Mouse (Mus musculus): ENCODE data around the gene Rbl1.

The Rbl1 gene

DNA sequence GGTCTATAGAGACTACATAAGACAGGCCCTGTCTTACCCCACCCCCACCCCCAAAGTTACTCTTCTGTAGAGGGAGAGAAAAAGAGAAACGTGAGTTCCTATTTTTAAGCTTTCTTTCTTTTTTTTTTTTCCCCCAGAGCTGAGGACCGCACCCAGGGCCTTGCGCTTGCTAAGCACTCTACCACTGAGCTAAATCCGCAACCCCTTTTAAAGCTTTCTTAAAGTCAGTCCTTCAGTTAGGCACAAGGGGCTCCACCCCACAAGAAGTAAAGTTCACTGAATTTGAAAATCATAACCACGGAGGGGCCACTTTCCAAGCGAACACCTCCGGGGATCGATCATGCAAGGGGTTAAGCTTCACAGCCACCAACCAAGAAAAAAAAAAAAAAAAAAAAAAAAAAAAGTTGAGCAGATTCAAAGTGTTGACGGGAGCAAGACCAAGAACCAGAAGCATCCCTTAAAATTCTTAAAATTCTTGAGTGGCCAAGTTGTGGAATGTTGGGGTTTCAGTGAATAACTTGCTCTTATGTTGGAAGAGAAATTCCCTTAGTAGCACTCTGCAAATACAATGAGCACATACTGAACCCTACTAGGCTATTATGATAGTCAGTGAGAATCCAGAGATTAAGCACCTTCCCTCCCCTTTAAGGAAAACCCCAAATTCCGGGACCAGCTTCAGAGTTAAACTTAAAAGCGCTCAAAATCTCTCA, 70.4 kb downstream of the Rbl1 start:
- peak; percentile 58 for DNase-seq (ENCODE audit: low read depth, low spot score)

DNA sequence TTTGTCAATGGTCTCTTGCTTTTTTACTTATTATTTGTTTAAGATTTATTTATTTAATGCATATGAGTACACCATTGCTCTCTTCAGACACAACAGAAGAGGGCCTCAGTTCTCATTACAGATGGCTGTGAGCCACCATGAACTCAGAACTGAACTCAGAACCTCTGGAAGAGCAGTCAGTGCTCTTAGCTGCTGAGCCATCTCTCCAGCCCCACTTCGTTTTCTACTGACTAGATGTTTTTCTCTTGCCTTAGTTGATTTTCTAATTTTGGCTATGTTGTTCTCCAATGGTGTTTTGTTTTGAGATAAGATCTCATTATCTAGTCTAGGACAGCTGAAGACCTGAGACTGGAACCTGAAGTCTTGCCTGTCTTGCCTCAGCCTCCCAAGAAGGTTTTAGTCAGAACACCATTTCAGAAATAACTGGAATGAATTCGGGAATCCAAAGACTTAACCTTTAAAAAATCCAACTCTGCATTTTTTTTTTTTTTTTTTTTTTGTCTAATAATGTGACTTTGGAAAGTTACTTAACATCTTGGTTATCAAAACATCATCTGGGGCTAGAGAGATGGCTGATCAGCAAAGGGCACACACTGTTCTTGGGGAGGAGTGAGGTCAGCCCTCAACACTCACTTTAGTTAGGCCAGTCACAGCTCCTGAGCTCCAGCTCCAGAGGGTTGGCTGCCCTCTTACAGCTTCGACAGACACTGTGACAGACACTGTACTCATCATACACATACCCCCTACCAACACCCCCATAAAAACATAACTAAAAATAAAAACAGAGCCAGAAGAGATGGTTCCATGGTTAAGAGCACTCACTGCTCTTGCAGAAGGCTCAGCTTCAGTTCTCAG, 71.4 kb downstream of the Rbl1 start:
- DNase-seq (ENCODE audit: low read depth, low spot score) = no peak

DNA sequence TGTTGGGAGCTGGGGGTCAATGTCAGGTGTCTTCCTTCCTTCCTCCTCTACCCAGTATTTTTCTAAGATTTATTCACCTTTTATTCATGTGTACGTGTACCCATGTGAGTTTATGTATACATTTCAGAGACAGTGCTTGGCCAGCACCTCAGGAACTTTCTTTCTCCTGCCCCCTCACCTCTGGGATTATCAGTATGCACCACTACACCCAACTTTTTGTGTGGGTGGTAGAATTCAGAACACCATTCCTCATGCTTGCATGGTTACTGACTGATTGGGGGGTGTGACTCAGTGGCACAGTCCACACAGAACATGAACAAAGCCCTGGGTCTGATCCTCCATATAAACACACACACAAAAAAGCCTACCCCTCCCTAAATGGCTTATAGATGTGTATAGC, 72.2 kb downstream of the Rbl1 start:
- no peak for DNase-seq (ENCODE audit: low read depth, low spot score)

DNA sequence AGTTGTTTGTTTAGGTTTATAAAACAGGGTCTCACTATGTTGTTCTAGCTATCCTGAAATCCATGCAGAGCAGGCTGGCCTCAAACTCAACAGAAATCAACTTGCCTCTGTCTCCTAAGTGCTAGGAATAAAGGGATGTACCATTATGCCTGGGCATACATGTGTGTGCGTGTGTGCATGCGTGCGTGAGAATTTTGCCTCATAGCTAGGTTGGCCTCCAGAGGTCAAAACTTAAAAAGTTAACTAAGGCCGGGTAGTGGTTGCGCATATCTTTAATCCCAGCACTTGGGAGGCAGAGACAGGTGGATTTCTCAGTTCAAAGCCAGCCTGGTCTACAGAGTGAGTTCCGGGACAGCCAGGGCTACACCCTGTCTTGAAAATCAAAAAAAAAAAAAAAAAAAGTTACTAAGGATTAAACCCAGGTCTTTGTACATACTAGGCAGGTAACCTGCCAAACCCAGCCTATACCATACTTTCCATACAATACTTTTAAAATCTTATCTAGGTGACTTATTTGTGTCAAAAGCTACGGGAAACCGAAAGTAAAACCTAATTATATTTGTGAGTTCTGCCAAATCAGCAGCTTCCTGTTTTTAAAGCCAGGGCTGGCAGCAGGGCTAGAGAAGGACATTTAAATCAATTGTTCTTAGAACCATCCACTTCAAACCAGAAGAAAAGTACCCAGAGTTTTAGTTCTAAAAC, 73.4 kb downstream of the Rbl1 start:
- peak; percentile 81 for DNase-seq (ENCODE audit: low read depth, low spot score)

DNA sequence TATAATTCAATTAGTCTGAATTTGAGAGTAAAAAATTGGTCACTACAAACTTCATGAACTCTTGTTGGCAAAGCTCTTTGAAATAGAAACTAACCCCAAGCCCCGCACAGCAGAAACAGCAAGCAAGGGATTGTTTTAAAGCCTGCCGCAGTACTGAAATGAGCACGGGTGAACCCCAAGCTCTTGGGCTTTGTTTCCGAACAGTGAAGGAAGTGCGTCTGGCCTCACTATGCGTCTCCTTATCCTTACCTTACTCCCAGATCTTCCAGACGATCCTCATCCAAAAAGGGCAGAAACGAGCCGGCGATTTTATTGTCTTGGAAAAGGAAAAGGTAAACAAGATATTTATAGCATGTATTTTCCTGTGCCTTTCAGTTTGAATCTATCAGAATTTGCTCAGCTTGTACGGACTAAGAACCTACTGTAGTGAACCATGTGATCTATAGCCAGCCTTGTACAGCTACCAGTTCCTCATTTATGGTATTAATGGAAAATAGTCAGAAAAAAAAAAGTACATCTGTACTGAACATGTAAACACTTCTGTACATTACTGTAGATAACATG, 74.7 kb downstream of the Rbl1 start:
- peak; percentile 50 for DNase-seq (ENCODE audit: low read depth, low spot score)

DNA sequence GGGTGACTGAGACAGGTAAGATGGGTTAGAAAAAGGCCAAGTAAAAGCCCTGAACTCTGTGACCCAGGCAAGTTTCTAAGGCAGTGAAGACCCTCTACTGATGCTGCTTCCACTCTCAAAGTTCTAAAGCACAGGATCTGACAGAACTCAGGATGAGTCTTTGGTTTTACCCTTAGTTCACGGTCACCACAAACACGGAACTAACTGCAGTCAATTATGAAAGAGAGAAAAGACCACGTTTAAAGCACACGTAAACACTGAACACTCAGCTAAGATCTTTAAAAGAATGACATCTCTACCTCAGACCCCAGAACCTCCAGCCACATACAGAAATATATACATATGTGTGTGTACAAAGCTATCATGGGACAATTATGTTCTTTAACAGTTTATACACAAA, 75.2 kb downstream of the Rbl1 start:
- DNase-seq (ENCODE audit: low read depth, low spot score) = peak; percentile 31

DNA sequence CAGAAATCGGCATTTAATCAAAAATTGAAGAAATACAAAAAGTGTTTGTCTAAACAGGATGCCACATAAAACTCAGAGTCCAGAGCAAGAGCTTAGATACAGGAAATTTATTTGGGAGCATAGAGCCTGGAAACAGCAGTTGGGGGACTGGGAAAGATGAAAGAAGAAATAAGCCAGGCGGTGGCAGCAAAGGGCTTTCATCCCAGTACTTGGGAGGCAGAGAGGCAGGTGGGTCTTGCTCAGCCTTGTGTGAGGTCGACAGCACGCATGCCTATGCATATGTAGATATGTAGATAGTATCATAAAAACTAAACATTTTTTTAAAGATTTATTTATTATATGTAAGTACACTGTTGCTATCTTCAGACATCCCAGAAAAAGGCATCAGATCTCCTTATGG, 76.3 kb downstream of the Rbl1 start:
- DNase-seq (ENCODE audit: low read depth, low spot score) = no peak

DNA sequence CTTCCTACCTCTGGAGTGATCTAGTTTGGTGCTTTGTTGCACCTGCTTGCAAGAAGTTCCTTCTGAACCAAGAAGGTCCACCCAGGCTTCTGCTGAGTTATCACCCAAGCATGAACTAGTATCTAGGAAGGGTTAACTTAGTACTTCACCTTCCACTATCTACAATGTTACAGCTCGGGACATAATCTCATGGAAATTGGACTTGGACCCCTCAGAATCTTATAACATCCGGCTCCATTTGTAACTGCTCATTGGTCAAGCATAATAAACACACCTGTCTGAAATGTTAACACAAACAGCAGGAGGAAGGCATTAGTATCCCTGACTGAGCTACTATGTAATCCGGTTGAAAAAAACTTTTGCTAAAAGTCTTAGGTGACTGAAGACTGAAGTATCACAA, 77.0 kb downstream of the Rbl1 start:
- DNase-seq (ENCODE audit: low read depth, low spot score) = no peak

DNA sequence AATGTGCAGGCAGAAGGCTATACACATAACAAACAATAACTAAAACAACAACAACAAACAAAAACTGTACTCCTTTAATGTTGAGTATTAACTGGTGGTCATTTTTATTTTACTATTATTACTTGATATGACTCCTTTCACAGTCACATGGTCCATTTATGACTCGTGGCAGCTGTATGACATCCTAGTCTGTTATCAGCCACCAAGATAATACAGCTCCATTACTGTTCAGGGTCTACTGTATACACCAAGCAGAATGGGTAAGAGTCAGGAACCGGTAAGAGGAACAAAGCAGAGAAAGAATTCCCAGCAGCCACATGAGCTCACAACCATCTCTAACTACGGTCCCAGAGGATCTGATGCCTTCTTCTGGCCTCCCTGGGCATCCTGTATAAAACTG, 79.1 kb downstream of the Rbl1 start:
- no peak for DNase-seq (ENCODE audit: low read depth, low spot score)

DNA sequence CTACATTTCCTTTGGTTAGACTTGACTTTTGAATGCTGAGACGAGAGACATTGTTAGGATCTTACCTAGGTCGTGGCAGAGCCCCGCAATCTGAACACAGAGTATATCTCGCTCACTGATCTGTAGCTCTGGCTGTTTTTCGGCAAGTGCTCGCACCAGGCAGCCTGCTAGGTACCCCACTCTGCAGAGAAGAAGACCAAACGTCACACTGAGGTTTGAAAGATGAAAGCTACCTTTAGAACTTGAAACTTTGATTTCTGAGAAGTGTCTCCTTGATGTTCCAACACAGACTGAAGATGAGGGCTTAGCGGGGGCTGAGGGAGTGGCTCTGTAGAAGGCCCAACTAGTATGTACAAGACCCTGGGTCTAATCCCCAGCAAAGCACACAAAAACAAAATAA, 82.6 kb downstream of the Rbl1 start:
- peak; percentile 87 for DNase-seq (ENCODE audit: low read depth, low spot score)

DNA sequence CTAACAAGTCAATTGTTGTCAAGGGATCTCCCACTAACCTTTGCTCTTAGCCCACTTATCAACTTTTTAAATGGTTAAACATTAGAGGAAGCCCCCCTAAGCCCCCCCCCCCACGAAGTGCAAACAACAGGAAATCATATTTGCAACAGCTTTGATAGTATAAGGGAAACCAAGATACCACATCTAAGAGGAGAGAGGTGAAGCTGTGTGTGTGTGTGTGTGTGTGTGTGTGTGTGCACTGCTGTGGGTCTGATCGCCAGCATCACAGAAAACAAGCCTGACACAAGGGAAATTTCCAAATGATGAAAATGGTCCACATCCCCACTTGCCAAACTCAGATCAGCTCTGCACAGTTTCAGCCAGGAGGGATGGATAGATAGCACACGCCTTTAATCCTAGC, 85.3 kb downstream of the Rbl1 start:
- DNase-seq (ENCODE audit: low read depth, low spot score) = peak; percentile 89

DNA sequence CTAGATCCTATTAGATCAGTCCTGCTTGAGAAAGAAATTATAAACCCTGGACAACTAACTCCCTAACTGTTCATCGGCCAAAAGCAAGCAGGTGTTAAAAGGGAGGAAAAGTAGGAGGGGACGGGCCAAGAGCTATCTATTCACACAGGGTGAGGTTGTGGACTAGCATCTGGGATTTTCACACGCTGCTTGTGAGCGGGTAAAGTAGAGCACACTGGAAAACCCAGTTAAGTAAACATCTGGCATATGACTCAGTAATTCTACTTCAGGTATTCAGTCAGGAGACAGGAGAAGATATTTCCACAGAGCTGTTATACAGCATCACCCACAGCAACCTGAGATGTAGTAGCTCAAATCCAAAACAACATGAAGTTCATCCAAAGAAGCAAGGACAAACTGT, 85.8 kb downstream of the Rbl1 start:
- no peak for DNase-seq (ENCODE audit: low read depth, low spot score)

DNA sequence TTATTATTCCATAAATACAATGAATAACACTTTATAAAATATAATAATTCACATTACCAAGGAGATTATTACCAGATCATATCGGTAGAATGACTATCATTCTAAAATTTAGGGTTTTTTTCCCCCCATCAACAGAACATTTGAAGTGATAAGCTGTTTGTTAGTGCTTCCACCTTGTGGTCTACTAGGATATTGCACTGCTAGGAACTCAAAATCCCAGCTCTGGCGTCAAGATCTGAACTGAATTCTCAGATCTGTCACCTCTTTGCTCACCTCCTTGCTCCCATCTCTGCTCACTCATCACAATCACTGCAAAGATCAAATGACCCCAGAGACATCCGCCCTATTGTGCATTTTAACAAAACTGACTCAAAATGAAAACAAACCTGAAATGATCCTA, 87.4 kb downstream of the Rbl1 start:
- peak; percentile 74 for DNase-seq (ENCODE audit: low read depth, low spot score)

DNA sequence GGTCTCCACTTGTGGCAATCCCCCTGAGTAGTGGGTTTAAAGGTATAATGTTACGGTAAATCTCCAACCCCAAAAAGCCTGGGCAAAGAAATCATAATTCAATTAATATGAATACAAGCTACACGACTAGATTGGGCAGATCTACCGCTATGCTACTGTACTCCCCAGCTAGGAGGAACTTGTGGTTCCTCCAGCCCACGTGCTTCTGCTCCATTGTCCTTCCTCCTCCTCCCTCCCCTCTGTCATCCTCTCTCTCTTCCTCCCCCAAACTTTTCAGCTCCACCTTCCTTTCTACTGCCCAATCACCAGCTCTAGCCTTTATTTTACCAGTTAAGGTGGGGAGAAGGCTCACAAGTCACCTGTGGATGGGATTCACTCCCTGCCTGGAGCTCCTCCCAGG, 96.1 kb downstream of the Rbl1 start:
- DNase-seq (ENCODE audit: low read depth, low spot score) = no peak

DNA sequence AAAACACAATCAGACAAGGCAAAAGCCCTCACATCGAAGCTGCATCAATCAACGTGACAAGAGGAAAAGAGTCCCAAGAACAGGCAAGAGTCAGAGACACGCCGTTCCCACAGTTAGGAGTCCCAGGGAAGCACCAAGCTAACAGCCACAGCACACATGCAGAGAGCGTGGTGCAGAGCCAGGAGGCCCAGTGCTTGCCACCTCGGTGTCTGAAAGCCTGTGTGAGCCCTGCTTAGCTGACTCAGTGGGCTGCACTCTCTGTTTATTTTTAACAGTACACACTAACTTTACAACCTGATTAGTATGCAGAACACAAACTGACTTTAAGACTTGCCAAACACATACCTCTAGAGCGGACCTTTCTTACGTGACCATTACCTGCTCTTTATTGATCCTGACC, 99.9 kb downstream of the Rbl1 start:
- no peak for DNase-seq (ENCODE audit: low read depth, low spot score)

DNA sequence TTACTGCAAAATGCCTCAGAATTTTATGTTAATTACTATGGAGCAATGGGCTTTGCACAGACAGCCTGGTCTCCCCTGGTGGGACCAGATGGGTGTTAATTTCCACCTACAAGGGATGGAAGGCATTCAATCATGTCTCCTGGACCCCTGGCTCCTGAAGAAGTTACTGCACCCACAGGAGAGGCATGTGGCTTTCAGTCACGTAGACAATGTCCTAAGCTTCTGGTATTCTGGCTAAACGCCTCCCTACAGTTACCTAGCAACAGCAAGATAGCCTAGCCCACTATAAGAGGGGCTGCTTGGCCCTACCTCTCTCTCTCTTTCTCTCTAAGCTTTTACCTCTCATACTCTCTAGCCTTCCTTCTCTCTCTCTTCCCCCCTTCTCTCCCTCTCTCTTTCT, 102.1 kb downstream of the Rbl1 start:
- DNase-seq (ENCODE audit: low read depth, low spot score) = no peak

DNA sequence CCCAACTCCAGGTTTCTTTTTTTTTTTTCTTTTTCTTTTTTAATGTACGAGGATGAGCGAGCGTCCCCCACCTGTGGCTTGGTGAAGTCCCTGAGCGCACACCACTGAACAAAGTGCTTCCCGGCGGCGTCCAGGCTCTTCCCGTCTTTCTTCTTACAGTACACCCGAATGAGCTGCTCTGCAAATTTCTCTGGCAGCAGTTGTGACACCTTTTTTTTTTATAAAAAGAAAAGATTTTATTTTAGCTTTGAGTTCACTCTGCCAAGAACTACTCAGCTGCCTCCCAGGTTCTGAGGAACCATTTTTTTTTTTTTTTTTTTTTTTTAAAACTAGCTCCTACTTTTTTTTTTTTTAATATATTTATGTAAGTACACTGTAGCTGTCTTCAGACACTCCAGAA, 102.7 kb downstream of the Rbl1 start:
- no peak for DNase-seq (ENCODE audit: low read depth, low spot score)

DNA sequence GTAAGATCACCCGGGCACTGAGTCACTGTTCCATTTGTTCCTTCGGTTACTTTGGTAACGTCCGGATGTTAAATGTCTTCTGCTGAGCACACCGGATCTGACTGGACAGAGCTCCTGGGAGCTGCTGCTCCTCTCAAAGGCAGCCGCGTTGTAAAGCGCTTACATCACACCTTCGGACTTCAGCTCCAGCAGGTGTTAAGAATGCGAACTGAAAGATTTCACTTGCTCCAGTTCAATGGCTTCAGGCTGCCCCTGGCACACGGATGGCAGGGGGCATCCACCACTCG, 104.1 kb downstream of the Rbl1 start:
- no peak for DNase-seq (ENCODE audit: low read depth, low spot score)

DNA sequence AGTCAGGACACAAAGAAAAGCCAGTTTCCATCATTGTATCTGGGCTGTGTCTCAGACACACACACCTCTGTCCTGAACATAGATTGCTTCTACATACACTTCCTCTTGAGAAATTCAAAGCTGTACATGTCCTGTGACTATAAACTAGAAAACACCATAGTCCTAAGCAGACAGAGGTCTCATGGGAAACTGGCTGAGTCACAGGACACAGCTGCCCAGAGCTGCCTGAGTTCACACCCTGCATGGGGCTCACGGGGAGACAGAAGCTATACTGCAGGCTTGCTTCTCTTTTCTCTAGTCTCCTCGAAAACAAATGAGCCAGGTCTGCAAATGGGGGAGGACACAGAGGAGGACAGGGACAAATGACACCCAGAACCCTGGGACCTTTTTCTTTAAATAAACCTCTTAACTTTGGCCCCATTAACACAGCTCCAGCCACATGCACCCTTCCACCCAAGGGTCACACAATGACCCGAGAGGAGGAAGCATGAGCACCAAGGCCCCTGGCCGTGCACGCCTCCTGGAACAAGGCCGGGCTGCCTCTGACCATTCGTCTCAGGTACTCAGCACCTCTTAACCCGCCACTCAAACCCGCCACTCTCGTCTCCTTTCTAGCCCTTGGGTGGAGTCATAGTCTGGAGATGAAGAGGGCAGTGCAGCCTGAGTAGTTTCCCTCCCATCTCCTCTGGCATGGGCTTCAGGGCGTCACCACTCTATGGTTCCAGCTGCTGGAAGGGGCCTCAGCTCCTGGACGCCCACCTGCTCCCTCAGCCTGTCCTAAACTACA, 104.6 kb downstream of the Rbl1 start:
- DNase-seq (ENCODE audit: low read depth, low spot score) = no peak

Measured in CD4-positive helper T cell, adult 2 months (primary cell).